Mouse (Mus musculus) limb, embryonic 14.5 days (tissue): ENCODE measurements around the gene Camta2. TPM values are rescaled to one million over a fixed set of nuclear protein-coding genes. Genes with fewer than 3 reads are reported as not detected.

ENCODE experiments used
- ATAC-seq: fragments of 200-750 bp; cut with Nextera tagmentation; 2 replicates; pipeline ENCODE4 v1.8.0; 2017; ENCODE audit warnings: low read depth, moderate number of reproducible peaks, moderate TSS enrichment; ENCODE audit not compliant: low FRiP score
- DNase-seq: peaks from one replicate; pipeline ENCODE4 v3.0.0-alpha.2; 2015; ENCODE audit warnings: low spot score
- H3K27ac ChIP-seq: fragments of 300-500 bp; sonication (generic); replicated peaks from 2 replicates; pipeline ENCODE4 v1.5.1; 2014; ENCODE audit warnings: low read depth, mild to moderate bottlenecking, low read length, moderate library complexity, mixed read lengths
- H3K27me3 ChIP-seq: fragments of 300-500 bp; sonication (generic); 2 replicates; pipeline ENCODE4 v1.6.1; 2014; ENCODE audit warnings: low read length, mixed read lengths; ENCODE audit not compliant: control insufficient read depth, insufficient read depth
- H3K36me3 ChIP-seq: fragments of 300-500 bp; sonication (generic); 2 replicates; pipeline ENCODE4 v1.6.1; 2014; ENCODE audit warnings: mild to moderate bottlenecking, low read length, moderate library complexity, mixed read lengths; ENCODE audit not compliant: control insufficient read depth, insufficient read depth
- H3K4me1 ChIP-seq: fragments of 300-500 bp; sonication (generic); 2 replicates; pipeline ENCODE4 v1.6.1; 2014; ENCODE audit warnings: antibody characterized with exemption, low read length, mixed read lengths; ENCODE audit not compliant: control insufficient read depth, insufficient read depth
- H3K4me2 ChIP-seq: fragments of 300-500 bp; sonication (generic); replicated peaks from 2 replicates; pipeline ENCODE4 v1.6.1; 2014; ENCODE audit warnings: low read depth, mild to moderate bottlenecking, low read length, moderate library complexity; ENCODE audit not compliant: severe bottlenecking
- H3K4me3 ChIP-seq: fragments of 300-500 bp; sonication (generic); replicated peaks from 2 replicates; pipeline ENCODE4 v1.5.1; 2014; ENCODE audit warnings: low read length
- H3K9ac ChIP-seq: fragments of 300-500 bp; sonication (generic); 2 replicates; pipeline ENCODE4 v1.6.1; 2014; ENCODE audit warnings: mild to moderate bottlenecking, low read depth, low read length, moderate library complexity; ENCODE audit not compliant: severe bottlenecking
- H3K9me3 ChIP-seq: fragments of 300-500 bp; sonication (generic); 2 replicates; pipeline ENCODE4 v1.6.1; 2016; ENCODE audit warnings: low read length; ENCODE audit not compliant: control insufficient read depth
- POLR2A ChIP-seq: fragments of 200-500 bp; IDR thresholded peaks from 2 replicates; pipeline ENCODE4 v1.8.0; 2012; ENCODE audit warnings: inconsistent platforms, mild to moderate bottlenecking, moderate library complexity, borderline replicate concordance; ENCODE audit not compliant: insufficient read depth, insufficient read length; ENCODE audit errors: extremely low read depth
- WGBS: fragments of 180-500 bp; shearing (Covaris S2); extraction: QIAGEN DNeasy Blood & Tissue Kit; methylation state at CpG from one replicate; pipeline ENCODE4 v1.1.7; 2014; 5-methylcytosine and 5-hydroxymethylcytosine counted together
- polyA plus RNA-seq, 2 experiments: library from polyadenylated mRNA; depleted of rRNA in 1 of 2; stranded (reverse) in 1 of 2; unstranded in 1 of 2; fragments of >200 nt; fragmentation: Nextera tagmentation in 1 of 2; extraction: Ambion mirVana in 1 of 2; gene quantifications; 2 replicates each; pipeline versions ENCODE4 v1.2.1 to v1.2.3; 2012 to 2014

Camta2 gene
- polyA plus RNA-seq, 2 experiments, result 14.4 to 20.3 TPM

- H3K4me1 ChIP-seq, result peaks cover 24% of the 10 kb centered on the region
These were observed 32.1 kb downstream of the Camta2 start for GRCm38 (mm10) chr11:70655571-70656455.

GRCm38 (mm10) chr11:70654923-70655570 is 32.9 kb downstream of the Camta2 start:
- WGBS, result under 1% methylated on average over 48 of the region's 48 CpGs
- TF ChIP-seq POLR2A, result peak; percentile 76; the same call in 1 of the 2 replicates
- Histone ChIP-seq H3K9ac (peak overlapping the region; percentile 96), H3K4me2 (peak overlapping the region; percentile 97), H3K36me3 (peaks cover 31% of the 10 kb centered on the region), H3K9me3 (no peaks in the 10 kb centered on the region), H3K27ac (peak overlapping the region; percentile 97), H3K4me1 (peaks cover 26% of the 10 kb centered on the region), H3K4me3 (peak overlapping the region; percentile 100), H3K27me3 (no peaks in the 10 kb centered on the region)
- DNase-seq, result peak; percentile 90
- peak; percentile 68 for ATAC-seq

More at GRCm38 (mm10) chr11:70655571-70656455, 32.1 kb downstream of the Camta2 start:
- peak; percentile 31; the same call in 1 of the 2 replicates for TF ChIP-seq POLR2A
- WGBS, result under 1% methylated on average over 60 of the region's 61 CpGs
- H3K27ac ChIP-seq, result peak overlapping the region; percentile 97
- peak; percentile 64 for DNase-seq
- H3K36me3 ChIP-seq, result peaks cover 29% of the 10 kb centered on the region
- H3K4me3 ChIP-seq, result peak overlapping the region; percentile 100
- no peaks in the 10 kb centered on the region for H3K9me3 ChIP-seq
- ATAC-seq, result peak; percentile 16
- H3K27me3 ChIP-seq, result no peaks in the 10 kb centered on the region
- peak overlapping the region; percentile 97 for H3K4me2 ChIP-seq
- H3K9ac ChIP-seq, result peak overlapping the region; percentile 96

- H3K36me3 ChIP-seq, result peaks cover 38% of the 10 kb centered on the region
- ATAC-seq (peak; percentile 32), DNase-seq (peak; percentile 90)
- H3K9me3 ChIP-seq, result no peaks in the 10 kb centered on the region
- peaks cover 26% of the 10 kb centered on the region for H3K4me1 ChIP-seq
- H3K4me2 ChIP-seq, result peak within 1 kb of the TSS; percentile 97
- peak within 1 kb of the TSS; percentile 96 for H3K9ac ChIP-seq
- H3K4me3 ChIP-seq, result peak within 1 kb of the TSS; percentile 100
- TF ChIP-seq POLR2A, result peak; percentile 88; the same call in 1 of the 2 replicates
- WGBS, result under 1% methylated on average over 49 of the region's 61 CpGs
- H3K27ac ChIP-seq, result peak within 1 kb of the TSS; percentile 97
- H3K27me3 ChIP-seq, result no peaks in the 10 kb centered on the region
These were observed 33.5 kb downstream of the Camta2 start, which contains the start of gene Pfn1 for GRCm38 (mm10) chr11:70654198-70654922. TSS of gene Pfn1 (minus strand) at chr11:70654644.

- Histone ChIP-seq H3K27me3 (no peaks in the 10 kb centered on the region), H3K9me3 (no peaks in the 10 kb centered on the region), H3K4me3 (peak overlapping the region; percentile 100), H3K4me1 (peaks cover 31% of the 10 kb centered on the region), H3K9ac (peak overlapping the region; percentile 96), H3K36me3 (peaks cover 46% of the 10 kb centered on the region), H3K27ac (peak overlapping the region; percentile 97), H3K4me2 (peak overlapping the region; percentile 97)
- peak; percentile 64 for DNase-seq
- WGBS, result under 1% methylated on average over 38 of the region's 63 CpGs
- peak; percentile 41 for ATAC-seq
- TF ChIP-seq POLR2A, result no peak; the same call in 1 of the 2 replicates
These were observed 34.3 kb downstream of the Camta2 start for GRCm38 (mm10) chr11:70653345-70654197.
